Mouse (Mus musculus) liver, adult 2 months (tissue): Measurements from ENCODE around the gene Sox5. TPM values are rescaled to one million over a fixed set of nuclear protein-coding genes. Genes with fewer than 3 reads are reported as not detected.

Source experiments
- DNase-seq: peaks from one replicate; pipeline ENCODE4 v3.0.0-alpha.2; 2011; ENCODE audit warnings: low read depth, low spot score; ENCODE audit errors: extremely low read depth
- H3K27ac ChIP-seq: fragments of 200-500 bp; replicated peaks from 2 replicates; pipeline ENCODE4 v1.5.1; 2012; ENCODE audit warnings: low read depth, mild to moderate bottlenecking, control low read depth, inconsistent platforms, low read length; ENCODE audit not compliant: insufficient read depth
- H3K27me3 ChIP-seq: fragments of 200-500 bp; 2 replicates; pipeline ENCODE4 v1.6.1; 2012; ENCODE audit warnings: mild to moderate bottlenecking, moderate library complexity, low read length, inconsistent platforms; ENCODE audit not compliant: control insufficient read depth, insufficient read depth
- H3K36me3 ChIP-seq: fragments of 200-500 bp; 2 replicates; pipeline ENCODE4 v1.6.1; 2012; ENCODE audit warnings: low read length, inconsistent platforms; ENCODE audit not compliant: control insufficient read depth, insufficient read depth
- H3K4me1 ChIP-seq: fragments of 200-500 bp; 2 replicates; pipeline ENCODE4 v1.6.1; 2011; ENCODE audit warnings: low read length; ENCODE audit not compliant: control insufficient read depth, insufficient read depth
- H3K4me3 ChIP-seq: fragments of 200-500 bp; 2 replicates; pipeline ENCODE4 v1.5.1; 2011; ENCODE audit warnings: low read depth, mild to moderate bottlenecking, control low read depth, low read length, moderate library complexity; ENCODE audit not compliant: insufficient read depth
- H3K79me2 ChIP-seq: fragments of 200-500 bp; 2 replicates; pipeline ENCODE4 v1.6.1; 2012; ENCODE audit warnings: inconsistent platforms, mild to moderate bottlenecking, low read length, moderate library complexity; ENCODE audit not compliant: control insufficient read depth, insufficient read depth
- H3K9ac ChIP-seq: fragments of 200-500 bp; 2 replicates; pipeline ENCODE4 v1.6.1; 2012; ENCODE audit warnings: low read depth, mild to moderate bottlenecking, control low read depth, inconsistent platforms, low read length
- CTCF ChIP-seq: fragments of 200-500 bp; IDR thresholded peaks from 2 replicates; pipeline ENCODE4 v1.5.1; 2011; ENCODE audit warnings: low read depth, low read length, control low read depth
- POLR2A ChIP-seq: fragments of 200-500 bp; IDR thresholded peaks from 2 replicates; pipeline ENCODE4 v1.6.1; 2011; ENCODE audit warnings: low read length, control low read depth; ENCODE audit not compliant: insufficient read depth; ENCODE audit errors: extremely low read depth
- WGBS: fragments of 180-500 bp; shearing (Covaris S2); methylation state at CpG from one replicate; pipeline ENCODE4 v1.1.7; 2018; 5-methylcytosine and 5-hydroxymethylcytosine counted together
- polyA plus RNA-seq: library from polyadenylated mRNA; depleted of rRNA; stranded (reverse); fragments of >200 nt; gene quantifications from 2 replicates; pipeline ENCODE4 v1.2.3, GENCODE M21; 2012
- total RNA-seq: library from RNA; depleted of rRNA; stranded (reverse); fragments of >200 nt; gene quantifications from 2 replicates; pipeline ENCODE4 v1.2.3, GENCODE M21; 2014

The Sox5 gene
- total and polyA plus RNA-seq, 2 experiments: 7.5 to 31.6 TPM

DNA sequence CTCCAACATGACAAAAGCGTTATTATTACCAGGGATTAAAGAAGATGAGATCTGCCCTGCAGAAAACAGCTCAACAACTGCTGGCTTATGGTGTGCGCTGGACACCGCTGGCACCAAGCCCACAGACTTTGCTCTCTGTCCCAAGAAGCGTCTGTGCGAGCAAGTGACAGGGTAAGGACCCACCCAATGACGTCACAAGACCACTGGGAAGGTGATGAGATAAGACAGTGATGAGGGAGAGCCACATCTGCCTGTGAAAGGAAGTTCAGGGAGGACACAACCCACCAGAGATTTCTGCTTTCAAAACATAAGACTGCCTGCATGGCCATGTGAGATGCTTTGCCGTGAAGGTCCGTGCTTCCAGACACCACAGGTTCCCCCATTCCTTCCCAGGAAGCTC lies 525.3 kb downstream of the Sox5 start:
- no peak overlapping the region for H3K4me3 ChIP-seq
- H3K36me3 ChIP-seq: no peaks in the 10 kb centered on the region
- peaks cover 2% of the 10 kb centered on the region; the same call in 1 of the 2 replicates for H3K4me1 ChIP-seq
- 47% methylated on average over 8 of the region's 8 CpGs for WGBS
- no peaks in the 10 kb centered on the region for H3K27me3 ChIP-seq
- TF ChIP-seq CTCF (no peak), POLR2A (no peak)
- H3K79me2 ChIP-seq: no peaks in the 10 kb centered on the region
- H3K9ac ChIP-seq: no peak overlapping the region
- no peak overlapping the region for H3K27ac ChIP-seq
- peak; percentile 41 for DNase-seq

DNA sequence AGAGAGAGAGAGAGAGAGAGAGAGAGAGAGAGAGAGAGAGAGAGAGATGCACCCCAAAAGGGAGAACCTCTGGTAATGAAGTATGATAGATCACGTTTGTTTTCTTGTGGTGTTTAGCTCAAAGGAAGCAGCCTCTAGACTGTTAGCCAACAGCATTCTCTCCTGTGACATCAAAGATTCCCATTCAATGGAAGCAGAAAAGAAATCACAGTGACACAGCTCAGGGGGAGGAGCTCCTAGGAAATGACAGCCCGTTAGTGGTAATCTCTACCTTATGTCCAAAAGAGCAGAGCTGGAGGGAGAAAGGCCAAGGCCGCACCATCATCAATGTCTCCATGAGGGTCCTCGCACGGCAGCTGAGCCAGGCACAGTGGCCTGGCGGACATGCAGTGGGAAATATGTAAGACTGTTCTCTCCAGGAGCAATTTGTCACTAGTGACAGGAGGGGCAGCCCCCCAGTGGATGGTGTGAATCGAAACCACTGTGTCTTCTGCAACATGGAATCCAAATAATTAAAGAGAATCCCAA lies 529.5 kb downstream of the Sox5 start:
- Histone ChIP-seq H3K79me2 (no peaks in the 10 kb centered on the region), H3K27ac (no peak overlapping the region), H3K27me3 (no peaks in the 10 kb centered on the region), H3K9ac (no peak overlapping the region), H3K4me3 (no peak overlapping the region), H3K4me1 (peaks cover 2% of the 10 kb centered on the region; the same call in 1 of the 2 replicates), H3K36me3 (no peaks in the 10 kb centered on the region)
- TF ChIP-seq CTCF: no peak
- TF ChIP-seq POLR2A: no peak
- WGBS: 88% methylated on average over 7 of the region's 7 CpGs
- DNase-seq: no peak

GRCm38 (mm10) chr6:144251222-144252170 lies 530.3 kb downstream of the Sox5 start:
- H3K9ac ChIP-seq: no peak overlapping the region
- no peaks in the 10 kb centered on the region for H3K27me3 ChIP-seq
- 83% methylated on average over 18 of the region's 18 CpGs for WGBS
- no peaks in the 10 kb centered on the region for H3K36me3 ChIP-seq
- no peak overlapping the region for H3K4me3 ChIP-seq
- H3K79me2 ChIP-seq: no peaks in the 10 kb centered on the region
- TF ChIP-seq CTCF (no peak), POLR2A (no peak)
- DNase-seq: no peak
- H3K27ac ChIP-seq: no peak overlapping the region
- H3K4me1 ChIP-seq: peaks cover 2% of the 10 kb centered on the region; the same call in 1 of the 2 replicates

GRCm38 (mm10) chr6:144250625-144251181 lies 531.1 kb downstream of the Sox5 start:
- no peaks in the 10 kb centered on the region for H3K27me3 ChIP-seq
- TF ChIP-seq POLR2A (no peak), CTCF (no peak)
- no peak for DNase-seq
- H3K4me1 ChIP-seq: peaks cover 2% of the 10 kb centered on the region; the same call in 1 of the 2 replicates
- H3K36me3 ChIP-seq: no peaks in the 10 kb centered on the region
- 78% methylated on average over 6 of the region's 6 CpGs for WGBS
- H3K9ac ChIP-seq: no peak overlapping the region
- no peak overlapping the region for H3K4me3 ChIP-seq
- H3K79me2 ChIP-seq: no peaks in the 10 kb centered on the region
- no peak overlapping the region for H3K27ac ChIP-seq

- no peak for DNase-seq
- H3K4me1 ChIP-seq: peaks cover 3% of the 10 kb centered on the region
- no peaks in the 10 kb centered on the region for H3K36me3 ChIP-seq
- H3K27ac ChIP-seq: no peak overlapping the region
- H3K79me2 ChIP-seq: no peaks in the 10 kb centered on the region
- no peaks in the 10 kb centered on the region for H3K27me3 ChIP-seq
- TF ChIP-seq CTCF (no peak), POLR2A (no peak)
- 89% methylated on average over 11 of the region's 11 CpGs for WGBS
- no peak overlapping the region for H3K4me3 ChIP-seq
- no peak overlapping the region for H3K9ac ChIP-seq
These were observed 545.2 kb downstream of the Sox5 start for GRCm38 (mm10) chr6:144236581-144236980.

DNA sequence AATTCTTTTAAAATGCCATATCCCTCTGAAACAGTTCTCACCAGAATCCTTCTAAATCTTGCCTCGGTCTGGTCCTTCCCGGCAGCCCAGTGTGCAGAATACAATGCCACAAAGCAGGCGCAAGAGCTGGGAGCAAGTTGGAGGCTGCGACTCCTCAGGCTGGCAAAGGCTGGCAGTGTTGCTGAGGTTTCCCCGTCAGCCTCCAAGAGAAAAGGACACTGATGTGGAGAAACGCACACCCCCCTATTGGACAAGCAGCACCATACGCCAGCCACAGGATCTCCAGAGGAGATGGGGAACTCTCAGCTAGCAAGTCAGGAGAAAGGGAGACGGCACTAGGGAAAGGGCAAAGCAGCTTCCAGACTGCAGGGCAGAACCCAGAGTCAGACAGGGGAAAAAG lies 577.8 kb downstream of the Sox5 start:
- DNase-seq: peak; percentile 45
- Histone ChIP-seq H3K36me3 (no peaks in the 10 kb centered on the region), H3K4me3 (no peak overlapping the region), H3K27me3 (no peaks in the 10 kb centered on the region), H3K79me2 (peaks cover 24% of the 10 kb centered on the region; the same call in 1 of the 2 replicates), H3K27ac (peak overlapping the region; percentile 9), H3K4me1 (peaks cover 20% of the 10 kb centered on the region), H3K9ac (peak overlapping the region; percentile 0; the same call in 1 of the 2 replicates)
- TF ChIP-seq CTCF: no peak
- no peak for TF ChIP-seq POLR2A
- WGBS: 41% methylated on average over 8 of the region's 8 CpGs
